Mouse (Mus musculus) erythroblast, embryonic 14.5 days (primary cell): ENCODE results near the gene Hadh.

ENCODE experiments used
- GATA1 ChIP-seq: IDR thresholded peaks from 2 replicates; pipeline ENCODE4 v1.6.1; 2012; ENCODE audit warnings: low read length, inconsistent platforms, mixed read lengths
- TAL1 ChIP-seq: IDR thresholded peaks from 3 replicates; pipeline ENCODE4 v1.6.1; 2012; ENCODE audit warnings: low read length, inconsistent platforms, mixed read lengths

DNA sequence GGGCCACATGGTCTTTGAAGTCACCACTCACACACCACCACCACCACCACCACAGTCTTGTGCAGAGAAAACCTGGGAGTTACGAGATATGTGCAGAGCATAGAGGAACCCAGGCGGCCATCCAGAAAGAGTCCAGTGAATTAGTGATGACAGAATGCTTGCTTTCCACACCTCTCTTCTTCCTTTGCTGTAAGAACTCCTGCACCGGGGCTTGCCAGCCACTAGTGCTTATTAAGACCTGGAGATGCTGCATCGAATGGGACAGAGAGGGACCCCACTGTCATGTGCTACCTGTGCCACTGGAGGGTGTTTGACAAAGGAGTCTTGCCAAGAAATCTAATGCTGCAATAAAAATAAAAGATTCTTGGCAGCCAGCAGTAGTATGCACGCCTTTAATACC lies 64.1 kb downstream of the Hadh start:
- TF ChIP-seq TAL1 (no peak), GATA1 (no peak)
